Mouse (Mus musculus): Measurements from ENCODE around the gene Bcl9.

DNA sequence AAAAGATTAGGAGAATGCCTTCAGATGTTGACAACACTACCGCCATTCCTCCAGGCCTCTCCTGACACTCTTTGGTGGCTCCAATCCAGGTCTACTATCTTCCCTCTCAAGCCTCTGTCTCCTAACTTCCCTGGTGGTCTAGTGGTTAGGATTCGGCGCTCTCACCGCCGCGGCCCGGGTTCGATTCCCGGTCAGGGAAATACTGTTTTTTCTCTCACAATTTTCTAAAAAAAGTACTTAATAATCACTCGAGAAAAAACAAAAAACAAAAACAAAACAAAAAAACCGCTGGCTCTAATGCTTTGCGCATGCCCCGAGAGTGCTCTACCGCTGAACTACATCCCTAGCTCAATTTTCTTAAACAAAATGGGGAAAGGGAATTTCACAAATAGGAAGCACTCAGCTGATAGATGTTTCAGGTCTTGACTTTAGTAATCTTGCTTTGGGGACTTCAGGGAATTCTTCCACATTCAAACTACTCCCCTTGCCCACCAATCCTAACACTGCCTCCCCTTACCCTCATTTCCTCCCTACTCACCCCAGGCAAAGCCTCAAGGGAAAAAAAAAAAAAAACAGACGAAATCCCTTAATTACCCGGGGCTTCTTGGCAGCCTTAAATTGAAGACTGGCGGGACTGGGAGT lies 139.6 kb downstream of the Bcl9 start:
- TF ChIP-seq CTCF (IDR thresholded peaks at IDR 0.05; ENCODE audit: control insufficient read depth, insufficient read depth, insufficient read length), result no peak
- no peak for TF ChIP-seq USF1 (IDR thresholded peaks at IDR 0.05; ENCODE audit: low read depth)
- no peak for TF ChIP-seq MYOD1 (IDR thresholded peaks at IDR 0.05; ENCODE audit: control insufficient read depth, insufficient read length, low read depth)
- no peak for TF ChIP-seq FOSL1 (IDR thresholded peaks at IDR 0.05; ENCODE audit: insufficient read depth, low read length, poor library complexity, severe bottlenecking)
- TF ChIP-seq MYOG (IDR thresholded peaks at IDR 0.05; ENCODE audit: control insufficient read depth, extremely low read depth, insufficient read length), result no peak
